Mouse (Mus musculus): ENCODE data around the gene Gm20388. TPM values are rescaled to one million over a fixed set of nuclear protein-coding genes. Genes with fewer than 3 reads are reported as not detected.
"Not testable (repeated sequence)": the region's sequence is repeated elsewhere in the genome, so short reads cannot be mapped to it uniquely, and the experiment has no call there.

The Gm20388 gene
- polyA plus RNA-seq, 1 experiment from 2014 or later = 7.4 TPM

DNA sequence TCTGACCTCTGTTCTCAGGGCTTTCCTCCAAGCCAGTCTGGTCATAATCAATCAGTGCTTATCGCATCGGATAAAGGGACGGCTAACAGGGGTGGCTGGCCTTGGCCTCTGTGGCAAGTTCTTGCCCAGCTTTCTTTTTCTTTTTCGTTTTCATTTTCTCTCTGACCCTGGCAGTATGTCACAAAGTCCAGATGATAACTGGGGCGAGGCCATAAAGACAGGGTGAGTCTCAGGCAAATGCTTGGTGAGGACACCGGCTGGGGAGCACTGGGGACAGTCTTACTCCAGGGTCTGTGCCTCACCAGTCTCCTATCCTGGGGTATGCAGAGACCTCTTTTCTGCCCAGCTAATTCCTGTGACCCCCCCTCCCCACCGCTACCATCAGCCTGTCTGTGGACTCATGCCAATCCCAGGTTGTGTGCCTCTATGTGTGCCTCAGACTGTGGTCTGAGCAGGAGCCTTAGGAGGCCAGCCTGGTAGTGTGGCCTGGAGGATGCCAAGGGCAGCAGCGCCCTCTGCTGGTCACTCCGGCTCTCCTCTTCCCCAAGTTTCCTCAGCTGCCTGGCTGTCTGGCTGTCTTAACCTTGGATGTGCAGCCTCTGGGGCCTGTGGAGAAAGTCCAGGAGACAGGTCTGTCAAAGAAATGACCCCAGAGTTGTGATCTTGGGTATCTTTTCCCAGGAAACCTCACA lies 885.4 kb downstream of the Gm20388 start:
- Histone ChIP-seq H3K27ac (ENCODE audit: low read length) (no peak overlapping the region), H3K4me2 (ENCODE audit: low read depth, low read length) (no peak overlapping the region)
- 40% methylated on average over 9 of the region's 9 CpGs for WGBS

GRCm38 (mm10) chr8:120797019-120797727 lies 886.5 kb downstream of the Gm20388 start:
- no peak for ATAC-seq (ENCODE audit: insufficient read depth, low FRiP score)
- WGBS = 81% methylated on average over 9 of the region's 9 CpGs
- Histone ChIP-seq H3K9me3 (replicated peaks; ENCODE audit: control insufficient read depth, low read length) (no peaks in the 10 kb centered on the region), H3K9ac (ENCODE audit: low read length) (no peak overlapping the region), H3K27ac (ENCODE audit: low read length) (no peak overlapping the region), H3K36me3 (ENCODE audit: control insufficient read depth, insufficient read depth, low read length) (no peaks in the 10 kb centered on the region), H3K4me1 (ENCODE audit: control insufficient read depth, insufficient read depth, low read length) (no peaks in the 10 kb centered on the region), H3K4me2 (ENCODE audit: low read depth, low read length) (no peak overlapping the region), H3K27me3 (ENCODE audit: control insufficient read depth, insufficient read depth, low read length) (peaks cover 4% of the 10 kb centered on the region; the same call in 1 of the 2 replicates), H3K4me3 (replicated peaks; ENCODE audit: low read length) (no peak overlapping the region)

More for the DNA sequence above, 885.4 kb downstream of the Gm20388 start:
- Histone ChIP-seq H3K36me3 (ENCODE audit: control insufficient read depth, insufficient read depth, low read length) (no peaks in the 10 kb centered on the region), H3K4me3 (replicated peaks; ENCODE audit: low read length) (no peak overlapping the region), H3K27me3 (ENCODE audit: control insufficient read depth, insufficient read depth, low read length) (no peaks in the 10 kb centered on the region), H3K9ac (ENCODE audit: low read length) (no peak overlapping the region), H3K4me1 (ENCODE audit: control insufficient read depth, insufficient read depth, low read length) (no peaks in the 10 kb centered on the region), H3K9me3 (replicated peaks; ENCODE audit: control insufficient read depth, low read length) (no peaks in the 10 kb centered on the region)
- peak; percentile 76 for ATAC-seq (ENCODE audit: insufficient read depth, low FRiP score)

DNA sequence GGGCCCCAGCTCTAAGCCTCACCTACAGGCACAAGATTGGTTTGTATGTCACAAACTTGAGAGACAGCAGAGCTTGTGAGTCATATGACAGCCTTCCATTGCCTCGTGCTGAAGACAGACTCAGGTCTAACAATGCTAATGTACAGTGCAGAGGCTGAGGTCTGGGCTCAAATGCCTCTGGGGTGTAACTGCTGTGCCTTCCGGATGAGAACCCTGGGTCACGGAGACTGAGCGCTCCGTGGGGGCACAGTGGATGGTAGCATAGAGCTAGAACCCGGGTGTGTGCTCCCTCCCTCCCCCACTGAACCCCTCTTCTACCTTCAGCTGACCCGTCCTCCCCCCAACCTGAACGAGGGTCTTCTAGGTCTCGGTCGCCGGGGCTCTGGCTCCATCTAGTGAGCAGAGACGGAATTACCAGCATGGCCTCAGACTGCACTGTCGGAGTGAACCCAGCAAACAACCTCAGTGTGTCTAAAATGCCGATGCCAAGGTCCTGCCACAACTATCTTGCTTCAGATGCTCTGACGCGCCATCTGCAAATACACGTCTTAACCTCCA lies 889.7 kb downstream of the Gm20388 start:
- Histone ChIP-seq H3K4me1 (ENCODE audit: control insufficient read depth, insufficient read depth, low read length) (no peaks in the 10 kb centered on the region), H3K27me3 (ENCODE audit: control insufficient read depth, insufficient read depth, low read length) (peaks cover 4% of the 10 kb centered on the region; the same call in 1 of the 2 replicates), H3K4me3 (replicated peaks; ENCODE audit: low read length) (no peak overlapping the region), H3K9ac (ENCODE audit: low read length) (peak overlapping the region; percentile 5; the same call in 1 of the 2 replicates), H3K27ac (ENCODE audit: low read length) (no peak overlapping the region), H3K9me3 (replicated peaks; ENCODE audit: control insufficient read depth, low read length) (no peaks in the 10 kb centered on the region), H3K36me3 (ENCODE audit: control insufficient read depth, insufficient read depth, low read length) (no peaks in the 10 kb centered on the region), H3K4me2 (ENCODE audit: low read depth, low read length) (peak overlapping the region; percentile 24; the same call in 1 of the 2 replicates)
- WGBS = 9% methylated on average over 17 of the region's 17 CpGs
- ATAC-seq (ENCODE audit: insufficient read depth, low FRiP score) = no peak

DNA sequence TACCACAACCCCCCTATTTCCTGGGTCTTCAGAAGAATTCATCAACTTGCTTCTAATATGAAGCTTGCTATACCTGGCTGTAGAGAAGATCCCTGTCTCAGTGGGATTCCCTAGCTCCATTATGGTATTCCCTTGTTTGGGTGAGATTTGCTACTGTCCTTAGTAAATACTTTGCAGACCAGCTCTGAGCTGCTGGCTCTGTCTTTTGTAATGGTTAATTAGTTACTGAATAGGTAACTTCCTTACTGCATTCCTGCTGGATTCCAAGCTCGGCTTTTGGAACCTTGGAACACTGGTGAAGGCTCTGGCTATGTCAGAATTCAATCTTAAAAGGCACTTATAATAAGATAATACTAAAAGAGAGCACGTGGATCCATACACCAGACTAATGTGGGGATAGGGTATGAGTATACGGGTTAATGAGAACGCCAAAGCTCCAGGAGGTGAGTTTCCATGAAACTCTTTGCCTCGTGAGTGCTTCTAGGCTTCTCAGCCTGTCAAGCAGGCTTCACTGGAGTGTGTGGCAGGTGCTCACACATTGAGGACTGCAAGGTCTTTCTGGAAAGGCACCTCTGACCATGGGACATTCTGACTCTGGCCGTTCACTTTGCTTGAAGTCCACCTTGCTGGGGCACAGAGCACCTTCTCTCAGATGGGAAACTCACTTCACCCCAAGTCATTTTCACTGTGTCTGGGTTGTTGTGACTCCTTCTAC lies 893.2 kb downstream of the Gm20388 start:
- H3K4me2 ChIP-seq (ENCODE audit: low read depth, low read length); H3K9me3 ChIP-seq (replicated peaks; ENCODE audit: control insufficient read depth, low read length); H3K4me3 ChIP-seq (replicated peaks; ENCODE audit: low read length); H3K27me3 ChIP-seq (ENCODE audit: control insufficient read depth, insufficient read depth, low read length); ATAC-seq (ENCODE audit: insufficient read depth, low FRiP score); H3K27ac ChIP-seq (ENCODE audit: low read length); H3K4me1 ChIP-seq (ENCODE audit: control insufficient read depth, insufficient read depth, low read length); H3K36me3 ChIP-seq (ENCODE audit: control insufficient read depth, insufficient read depth, low read length); H3K9ac ChIP-seq (ENCODE audit: low read length): not testable (repeated sequence)
- WGBS = 57% methylated on average over 6 of the region's 6 CpGs

DNA sequence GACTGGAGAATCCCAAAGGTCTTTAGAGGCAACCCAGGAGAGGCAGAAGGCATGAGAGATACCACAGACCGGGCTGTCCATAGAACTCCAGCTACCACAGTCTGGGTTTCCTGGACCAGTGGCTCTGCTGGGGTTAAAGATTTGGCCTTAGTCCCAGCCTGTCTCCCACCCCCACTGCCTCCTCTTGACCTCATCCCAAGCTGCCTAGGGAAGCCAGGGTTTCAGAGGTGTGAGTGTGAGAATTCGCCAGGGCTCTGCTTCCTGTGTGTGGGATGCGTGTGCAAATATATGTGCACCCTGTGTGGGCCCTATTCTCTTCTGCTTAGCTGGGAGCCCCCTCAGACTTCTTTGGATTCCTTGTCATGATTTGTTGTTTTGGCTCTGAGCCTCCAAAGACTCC lies 894.1 kb downstream of the Gm20388 start:
- Histone ChIP-seq H3K9ac (ENCODE audit: low read length) (no peak overlapping the region), H3K4me1 (ENCODE audit: control insufficient read depth, insufficient read depth, low read length) (no peaks in the 10 kb centered on the region), H3K36me3 (ENCODE audit: control insufficient read depth, insufficient read depth, low read length) (no peaks in the 10 kb centered on the region), H3K4me2 (ENCODE audit: low read depth, low read length) (no peak overlapping the region), H3K27ac (ENCODE audit: low read length) (no peak overlapping the region), H3K9me3 (replicated peaks; ENCODE audit: control insufficient read depth, low read length) (no peaks in the 10 kb centered on the region), H3K27me3 (ENCODE audit: control insufficient read depth, insufficient read depth, low read length) (peaks cover 4% of the 10 kb centered on the region; the same call in 1 of the 2 replicates), H3K4me3 (replicated peaks; ENCODE audit: low read length) (no peak overlapping the region)
- WGBS = 74% methylated on average over 3 of the region's 3 CpGs
- ATAC-seq (ENCODE audit: insufficient read depth, low FRiP score) = no peak

DNA sequence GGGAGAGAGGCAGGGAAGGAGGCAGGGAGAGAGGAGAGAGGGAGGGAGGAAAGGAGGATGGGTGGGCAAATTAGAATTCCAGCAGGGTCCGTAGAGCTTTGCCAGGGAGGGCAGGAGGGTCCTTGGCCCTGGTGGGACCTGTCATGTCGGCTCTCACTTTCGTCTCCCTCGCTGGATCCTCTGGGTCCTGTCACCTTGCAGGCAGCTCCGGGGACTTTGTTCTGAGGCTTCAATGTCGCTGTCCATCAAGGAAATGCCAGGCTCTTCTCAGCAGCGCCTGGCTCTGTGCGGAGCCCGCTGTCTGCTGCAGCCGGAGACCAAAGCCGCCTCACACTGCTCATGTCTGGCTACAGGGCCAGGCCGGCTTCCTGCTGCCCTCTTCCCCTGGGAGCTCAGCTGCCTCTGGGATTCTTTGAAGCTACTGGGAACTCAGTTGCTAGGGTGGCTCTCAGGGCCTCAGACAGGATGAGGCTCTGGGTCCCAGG lies 896.2 kb downstream of the Gm20388 start:
- H3K9me3 ChIP-seq (replicated peaks; ENCODE audit: control insufficient read depth, low read length) = no peaks in the 10 kb centered on the region
- no peaks in the 10 kb centered on the region for H3K36me3 ChIP-seq (ENCODE audit: control insufficient read depth, insufficient read depth, low read length)
- H3K4me3 ChIP-seq (replicated peaks; ENCODE audit: low read length) = no peak overlapping the region
- ATAC-seq (ENCODE audit: insufficient read depth, low FRiP score) = no peak
- H3K9ac ChIP-seq (ENCODE audit: low read length) = no peak overlapping the region
- no peaks in the 10 kb centered on the region for H3K4me1 ChIP-seq (ENCODE audit: control insufficient read depth, insufficient read depth, low read length)
- H3K4me2 ChIP-seq (ENCODE audit: low read depth, low read length) = no peak overlapping the region
- H3K27ac ChIP-seq (ENCODE audit: low read length) = no peak overlapping the region
- no peaks in the 10 kb centered on the region for H3K27me3 ChIP-seq (ENCODE audit: control insufficient read depth, insufficient read depth, low read length)
- 64% methylated on average over 12 of the region's 12 CpGs for WGBS

GRCm38 (mm10) chr8:120807719-120808118 lies 897.1 kb downstream of the Gm20388 start:
- H3K9me3 ChIP-seq (replicated peaks; ENCODE audit: control insufficient read depth, low read length) = no peaks in the 10 kb centered on the region
- H3K36me3 ChIP-seq (ENCODE audit: control insufficient read depth, insufficient read depth, low read length) = no peaks in the 10 kb centered on the region
- H3K27ac ChIP-seq (ENCODE audit: low read length) = no peak overlapping the region
- no peak overlapping the region for H3K4me2 ChIP-seq (ENCODE audit: low read depth, low read length)
- H3K27me3 ChIP-seq (ENCODE audit: control insufficient read depth, insufficient read depth, low read length) = no peaks in the 10 kb centered on the region
- H3K9ac ChIP-seq (ENCODE audit: low read length) = no peak overlapping the region
- H3K4me3 ChIP-seq (replicated peaks; ENCODE audit: low read length) = no peak overlapping the region
- WGBS = 47% methylated on average over 6 of the region's 6 CpGs
- no peaks in the 10 kb centered on the region for H3K4me1 ChIP-seq (ENCODE audit: control insufficient read depth, insufficient read depth, low read length)
- no peak for ATAC-seq (ENCODE audit: insufficient read depth, low FRiP score)

DNA sequence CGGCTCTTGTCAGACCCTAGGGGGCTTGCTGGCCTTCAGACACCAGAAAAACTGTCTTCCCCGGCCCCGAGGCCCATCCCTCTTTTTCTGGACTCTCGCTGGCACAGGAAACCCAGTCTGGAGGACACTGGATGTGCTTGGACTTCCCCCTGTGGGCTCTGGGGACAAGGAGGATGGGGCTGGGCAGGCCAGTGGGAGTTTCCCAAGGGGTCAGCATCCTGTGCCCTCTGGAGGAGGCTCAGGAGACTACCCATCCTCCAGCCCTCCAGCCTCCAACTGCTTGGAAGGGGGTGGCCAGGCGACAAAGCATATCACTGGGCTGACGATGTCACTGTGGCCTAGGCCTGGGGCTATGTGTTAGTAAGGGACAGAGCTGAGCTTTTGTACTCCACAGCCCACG lies 898.4 kb downstream of the Gm20388 start:
- no peak overlapping the region for H3K4me3 ChIP-seq (replicated peaks; ENCODE audit: low read length)
- H3K27me3 ChIP-seq (ENCODE audit: control insufficient read depth, insufficient read depth, low read length) = no peaks in the 10 kb centered on the region
- no peaks in the 10 kb centered on the region for H3K9me3 ChIP-seq (replicated peaks; ENCODE audit: control insufficient read depth, low read length)
- no peaks in the 10 kb centered on the region for H3K4me1 ChIP-seq (ENCODE audit: control insufficient read depth, insufficient read depth, low read length)
- H3K4me2 ChIP-seq (ENCODE audit: low read depth, low read length) = no peak overlapping the region
- WGBS = 64% methylated on average over 7 of the region's 7 CpGs
- H3K9ac ChIP-seq (ENCODE audit: low read length) = no peak overlapping the region
- no peak for ATAC-seq (ENCODE audit: insufficient read depth, low FRiP score)
- no peak overlapping the region for H3K27ac ChIP-seq (ENCODE audit: low read length)
- no peaks in the 10 kb centered on the region for H3K36me3 ChIP-seq (ENCODE audit: control insufficient read depth, insufficient read depth, low read length)
